10 mouse cellular contexts compared by ENCODE assay signal in genomic region chr12:34498751-34499626, GRCm38 (mm10).
DNase-seq lines count a peak whose midpoint lies in the region; ATAC-seq and TF ChIP-seq lines count a peak whose summit lies in the region.
"Had no signal": no experiment of that assay in that cellular context is flagged by ENCODE, and none has a peak within 500 bp of the region (broad histone marks: within the 10 kb centered on the region; RNA-seq: fewer than 3 reads in every experiment).

No protein-coding gene starts in this region.

- no peak for TF ChIP-seq EP300 in stomach, postnatal 0 days (optimal IDR thresholded peaks at IDR 0.05)

- H3K4me3 ChIP-seq in stomach, embryonic 15.5 days (replicated peaks) = no peak overlapping the region
- no peak overlapping the region for H3K4me3 ChIP-seq in stomach, postnatal 0 days (ENCODE audit: low read depth, low read length)
- no peak overlapping the region for H3K4me3 ChIP-seq in neural tube, embryonic 15.5 days (replicated peaks)
- H3K4me3 ChIP-seq: midbrain, embryonic 12.5 days had no signal

- H3K9me3 ChIP-seq in stomach, embryonic 15.5 days = no peaks in the 10 kb centered on the region
- H3K9me3 ChIP-seq in stomach, postnatal 0 days (ENCODE audit: control insufficient read depth, low read length) = no peaks in the 10 kb centered on the region
- H3K9me3 ChIP-seq in neural tube, embryonic 15.5 days (replicated peaks) = no peaks in the 10 kb centered on the region
- H3K9me3 ChIP-seq: midbrain, embryonic 12.5 days had no signal

- no peak overlapping the region for H3K9ac ChIP-seq in stomach, embryonic 15.5 days
- H3K9ac ChIP-seq in stomach, postnatal 0 days (ENCODE audit: low read length) = no peak overlapping the region
- H3K9ac ChIP-seq in neural tube, embryonic 15.5 days (replicated peaks) = no peak overlapping the region
- H3K9ac ChIP-seq: midbrain, embryonic 12.5 days had no signal

- 58% methylated on average over 9 of the region's 9 CpGs for WGBS in stomach, embryonic 15.5 days
- WGBS in stomach, postnatal 0 days = 54% methylated on average over 9 of the region's 9 CpGs
- 76% methylated on average over 9 of the region's 9 CpGs for WGBS in neural tube, embryonic 15.5 days

- ATAC-seq in stomach, embryonic 15.5 days (ENCODE audit: insufficient read depth, low FRiP score, low read depth) = no peak
- no peak for ATAC-seq in stomach, postnatal 0 days (ENCODE audit: low FRiP score, low TSS enrichment)
- no peak for ATAC-seq in neural tube, embryonic 15.5 days (ENCODE audit: low FRiP score)

- 0 out of 2 replicates have a peak overlapping the region, but pooled peaks have one; percentile 3 for H3K27ac ChIP-seq in stomach, embryonic 15.5 days
- H3K27ac ChIP-seq in stomach, postnatal 0 days (replicated peaks) = no peak overlapping the region
- H3K27ac ChIP-seq in neural tube, embryonic 15.5 days (replicated peaks) = no peak overlapping the region
- H3K27ac ChIP-seq: midbrain, embryonic 12.5 days had no signal

- H3K36me3 ChIP-seq in stomach, embryonic 15.5 days = no peaks in the 10 kb centered on the region
- H3K36me3 ChIP-seq in stomach, postnatal 0 days (ENCODE audit: control insufficient read depth, insufficient read depth, low read length) = no peaks in the 10 kb centered on the region
- H3K36me3 ChIP-seq in neural tube, embryonic 15.5 days = no peaks in the 10 kb centered on the region
- H3K36me3 ChIP-seq: midbrain, embryonic 12.5 days had no signal

- no peak for TF ChIP-seq CTCF in stomach, postnatal 0 days (IDR thresholded peaks at IDR 0.05; ENCODE audit: low read depth)

- H3K27me3 ChIP-seq in stomach, embryonic 15.5 days (replicated peaks) = no peaks in the 10 kb centered on the region
- H3K27me3 ChIP-seq in stomach, postnatal 0 days (ENCODE audit: control insufficient read depth, insufficient read depth, low read length) = no peaks in the 10 kb centered on the region
- H3K27me3 ChIP-seq in neural tube, embryonic 15.5 days (replicated peaks) = no peaks in the 10 kb centered on the region
- H3K27me3 ChIP-seq: midbrain, embryonic 12.5 days had no signal

- no peak overlapping the region for H3K4me2 ChIP-seq in stomach, embryonic 15.5 days
- H3K4me2 ChIP-seq in stomach, postnatal 0 days (replicated peaks; ENCODE audit: low read depth) = no peak overlapping the region
- no peak overlapping the region for H3K4me2 ChIP-seq in neural tube, embryonic 15.5 days
- H3K4me2 ChIP-seq: midbrain, embryonic 12.5 days had no signal

- peak; percentile 80 for DNase-seq in heart, adult 11 months
- no peak for DNase-seq in heart, adult 9 months (ENCODE audit: low spot score in 2 of 2)
- no peak for DNase-seq in stomach, postnatal 0 days (ENCODE audit: low spot score)
- DNase-seq in gastrocnemius, postnatal 25 days = peak; percentile 19
- DNase-seq in thymus, adult 18-20 months = no peak
- no peak for DNase-seq in urinary bladder, adult 18-20 months (ENCODE audit: low spot score in 2 of 2)
- DNase-seq: adrenal gland, adult 2 months had no signal

- no peaks in the 10 kb centered on the region for H3K4me1 ChIP-seq in stomach, embryonic 15.5 days
- no peaks in the 10 kb centered on the region for H3K4me1 ChIP-seq in stomach, postnatal 0 days (replicated peaks; ENCODE audit: control insufficient read depth, insufficient read depth)
- no peaks in the 10 kb centered on the region for H3K4me1 ChIP-seq in neural tube, embryonic 15.5 days
- H3K4me1 ChIP-seq: midbrain, embryonic 12.5 days had no signal

Comparison
In these comparisons a context has a peak if more than half of its experiments do, and no peak if none do; other contexts are left out.
1. DNase-seq: peak in heart, adult 11 months (single experiment) and gastrocnemius, postnatal 25 days (single experiment); none in heart, adult 9 months (0 of 2), stomach, postnatal 0 days (single experiment), thymus, adult 18-20 months (0 of 2) and urinary bladder, adult 18-20 months (0 of 2).